Mouse (Mus musculus): ENCODE measurements around the gene Npas3.

GRCm38 (mm10) chr12:53849263-53849662, 600.8 kb downstream of the Npas3 start:
- TF ChIP-seq CTCF (IDR thresholded peaks at IDR 0.05; ENCODE audit: insufficient read depth, low read depth, low read length), result no peak
- no peak for TF ChIP-seq POLR2A (IDR thresholded peaks at IDR 0.05; ENCODE audit: insufficient read depth, low read depth, low read length)

All from olfactory bulb, adult 2 months (tissue).